Mouse (Mus musculus) B cell, adult 2 months (primary cell): ENCODE measurements around the gene Ppp2r5a.
A peak's percentile ranks its signal among the peaks of the same experiment; 100 is the strongest.

Experiments
- DNase-seq, 2 experiments: peaks; one replicate each; pipeline ENCODE4 v3.0.0; 2022

Ppp2r5a gene

DNA sequence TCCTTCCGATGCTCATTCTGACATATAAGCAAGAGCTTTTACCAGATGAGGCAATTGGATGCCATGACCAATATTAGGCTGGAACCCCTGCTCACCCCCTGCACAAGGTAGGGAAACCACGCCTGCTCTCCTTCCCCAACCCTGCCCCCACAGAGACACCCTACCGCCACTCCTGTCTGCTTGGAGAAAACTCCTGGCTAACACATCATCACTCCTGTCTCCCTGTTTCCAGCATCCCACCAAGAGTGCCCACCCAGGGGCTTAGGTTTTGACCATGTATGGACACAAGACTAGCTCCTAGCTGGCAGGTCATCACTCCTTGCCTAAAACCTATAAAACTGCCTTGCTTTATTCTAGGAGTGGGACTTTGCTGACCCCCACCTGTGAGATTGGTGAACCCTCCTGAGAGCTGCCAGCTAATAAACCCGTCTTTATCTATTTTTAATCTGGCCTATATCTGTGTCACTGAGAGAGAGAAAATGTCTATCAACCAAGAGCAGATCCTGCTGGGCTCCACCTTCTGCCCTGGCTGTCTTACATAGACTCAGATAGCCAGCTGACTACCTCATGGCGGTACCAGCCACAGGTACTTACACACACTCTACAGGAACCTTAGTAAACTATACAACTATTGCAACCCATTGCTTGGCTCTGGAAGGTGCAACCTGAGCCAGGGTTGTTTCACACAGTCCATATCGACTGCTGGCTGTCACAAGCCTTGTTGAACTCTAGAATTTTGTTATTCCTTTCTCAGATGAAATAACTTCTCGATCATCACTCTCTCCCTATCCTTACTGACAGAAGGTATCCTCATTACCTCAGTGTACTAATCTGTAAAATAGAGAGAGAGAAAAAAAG is 78.1 kb downstream of the Ppp2r5a start:
- DNase-seq, result no peak

DNA sequence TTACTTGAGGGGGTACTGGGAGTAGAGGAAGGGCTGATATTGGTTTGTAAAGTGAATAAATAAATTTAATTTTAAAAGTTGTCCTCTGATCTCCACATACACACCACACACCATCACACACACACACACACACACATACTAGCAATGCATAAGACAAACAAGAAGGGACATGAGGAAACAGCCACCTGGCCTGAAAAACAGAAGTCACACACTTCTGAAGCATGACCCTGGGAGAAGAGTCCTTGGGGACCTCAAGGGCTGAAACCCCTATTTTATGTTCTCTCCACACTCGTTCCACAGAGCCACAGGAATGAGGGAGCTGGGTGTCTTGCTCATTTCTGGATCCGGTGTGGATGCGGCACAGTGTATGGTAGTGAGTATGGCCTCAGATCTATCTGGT is 79.7 kb downstream of the Ppp2r5a start:
- peak; percentile 61 to 66 for DNase-seq

DNA sequence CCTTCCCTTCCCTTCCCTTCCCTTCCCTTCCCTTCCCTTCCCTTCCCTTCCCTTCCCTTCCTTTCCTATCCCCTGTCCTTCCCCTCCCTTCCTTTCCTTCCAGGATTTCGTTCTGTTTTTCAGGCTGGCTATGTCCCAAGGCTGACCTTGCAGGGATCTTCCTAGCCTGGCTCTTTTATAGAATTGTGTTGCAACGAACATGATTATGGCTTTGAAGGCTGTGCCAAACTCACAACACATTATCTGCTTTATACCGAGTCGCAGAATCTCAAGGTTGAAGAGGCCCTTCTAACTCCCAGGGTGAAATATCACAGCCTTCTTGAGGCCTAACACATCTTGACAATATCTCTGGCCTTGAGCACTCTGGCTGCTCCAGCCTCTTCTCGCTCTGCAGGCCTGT is 84.4 kb downstream of the Ppp2r5a start:
- no peak for DNase-seq

DNA sequence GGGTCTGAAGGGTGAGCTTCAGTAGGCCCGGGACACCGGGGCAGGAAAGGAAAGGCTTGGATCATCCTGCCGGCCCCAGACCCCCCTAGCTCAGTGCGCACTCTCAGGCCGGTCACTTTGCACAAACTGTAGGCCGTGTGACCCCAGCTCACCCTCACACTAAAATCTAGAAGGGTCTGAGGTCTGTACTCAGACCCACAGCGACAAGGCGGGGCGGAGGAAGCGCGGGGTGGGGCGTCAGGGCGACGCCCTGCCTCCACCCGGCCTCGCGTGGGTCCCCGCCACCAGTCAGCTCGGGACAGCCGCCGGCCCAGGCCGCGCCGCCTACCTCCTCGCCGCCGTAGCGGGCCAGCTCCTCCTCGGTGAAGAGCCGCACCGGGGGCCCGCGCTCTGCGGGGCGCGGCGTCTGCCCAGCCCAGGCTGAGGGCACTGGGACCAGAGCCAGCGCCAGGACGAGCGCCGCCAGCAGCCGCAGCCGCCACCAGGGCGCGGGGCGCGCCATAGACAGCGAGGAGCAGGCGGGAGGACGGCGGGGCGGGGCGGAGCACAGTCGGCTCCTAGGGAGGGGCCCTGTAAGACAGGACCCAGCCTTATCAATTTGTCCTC is 85.4 kb downstream of the Ppp2r5a start, which contains the start of gene Nenf:
Nenf (minus strand) TSS at position 604 of the 606 bp plus-strand sequence.
- peak; percentile 82 to 86 for DNase-seq

- DNase-seq, result no peak
These were observed 86.3 kb downstream of the Ppp2r5a start for GRCm38 (mm10) chr1:191316818-191317217.

DNA sequence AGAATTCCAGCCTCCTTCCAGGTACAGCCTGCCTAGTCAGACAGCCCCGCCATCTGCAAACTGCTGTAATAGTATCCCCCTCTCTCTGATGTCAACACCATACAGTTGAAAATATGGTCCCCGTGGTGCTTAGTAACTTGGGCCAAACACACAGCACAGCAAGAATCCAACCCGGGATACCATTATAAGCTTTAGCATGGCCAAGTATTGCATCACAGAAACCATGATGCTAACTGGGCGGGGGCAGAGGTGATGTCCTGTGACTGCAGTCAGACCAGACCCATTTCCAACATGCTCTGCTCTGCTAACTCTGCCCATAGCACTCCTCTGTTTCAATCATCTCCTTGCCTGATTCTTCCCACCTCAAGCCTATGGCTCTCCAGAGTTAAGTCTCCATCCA is 89.1 kb downstream of the Ppp2r5a start:
- DNase-seq, result peak; percentile 9 to 14

DNA sequence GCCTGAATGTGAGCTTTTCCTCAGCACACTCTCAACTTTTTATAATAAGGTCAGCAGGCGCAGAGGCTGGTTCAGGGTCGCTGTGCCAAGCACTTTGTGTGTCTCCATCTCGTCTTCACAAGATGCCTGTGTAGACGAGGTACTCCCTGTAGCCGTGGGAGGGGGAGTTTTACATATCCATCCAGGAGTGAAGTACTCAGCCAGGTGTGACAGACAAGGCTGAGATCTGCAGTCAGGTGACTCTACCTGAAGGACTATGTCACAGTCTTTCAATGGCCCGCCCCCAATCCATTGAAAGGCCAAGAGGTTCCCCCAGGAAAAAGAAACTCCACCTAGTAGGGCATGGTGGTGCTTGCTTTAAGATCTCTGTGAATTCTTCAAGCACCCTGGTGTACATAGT is 89.9 kb downstream of the Ppp2r5a start:
- peak in 1 of 2 experiments; percentile 19 for DNase-seq

DNA sequence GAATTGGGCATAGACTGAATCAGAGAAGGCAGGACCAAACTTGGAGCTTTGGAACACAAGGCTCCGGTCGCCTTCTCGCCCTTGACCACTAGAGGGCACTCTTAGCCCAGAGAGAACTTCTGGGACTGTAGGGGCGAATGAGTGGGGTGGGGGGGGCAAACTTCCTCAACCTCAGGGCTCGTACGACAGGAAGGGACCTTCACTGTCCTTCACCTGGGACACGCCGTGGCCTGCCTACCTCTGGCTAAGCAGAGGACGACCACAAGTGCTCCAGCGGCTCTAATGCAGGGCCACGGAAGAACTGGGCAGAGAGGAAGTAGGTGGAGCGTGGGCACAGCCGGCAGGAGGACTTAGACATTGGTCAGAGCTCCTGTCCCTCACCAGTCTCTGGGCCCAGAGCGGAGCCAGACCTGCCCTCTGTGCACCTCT is 90.5 kb downstream of the Ppp2r5a start:
- peak; percentile 86 to 87 for DNase-seq

- no peak for DNase-seq
These were observed 91.7 kb downstream of the Ppp2r5a start for GRCm38 (mm10) chr1:191311296-191311898.

DNA sequence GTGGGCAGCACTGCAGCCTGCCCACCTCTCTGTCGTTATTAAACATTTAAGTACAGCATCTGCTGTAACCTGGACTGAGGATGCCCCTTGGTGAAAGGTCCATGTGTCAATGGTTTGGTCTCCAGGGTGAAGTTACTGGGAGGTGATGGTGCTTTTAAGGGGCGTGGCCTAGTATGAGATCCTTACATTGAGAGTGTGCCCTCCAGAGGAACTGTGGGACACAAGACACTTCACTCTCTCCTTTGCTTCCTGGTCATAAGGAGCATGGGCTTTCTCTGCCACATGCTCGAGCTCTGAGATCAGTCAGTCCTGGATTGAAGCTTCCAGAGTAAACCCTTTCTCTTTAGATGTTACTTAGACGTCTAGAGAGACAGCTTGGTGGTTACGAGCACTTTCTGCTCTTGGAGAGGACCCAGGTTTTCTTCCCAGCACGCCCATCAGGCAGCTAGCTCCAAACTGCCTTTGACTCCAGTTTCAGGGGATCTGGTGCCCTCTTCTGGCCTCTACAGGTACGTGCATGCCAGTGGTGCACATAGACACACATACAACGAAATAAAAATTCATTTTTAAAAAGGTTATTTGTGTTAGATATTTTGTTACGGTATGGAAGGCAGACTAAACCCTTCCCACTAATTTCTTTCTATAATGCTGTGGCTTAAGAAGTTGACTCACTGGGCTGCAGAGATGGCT is 95.2 kb downstream of the Ppp2r5a start:
- DNase-seq, result peak; percentile 24 to 34

- DNase-seq, result no peak
These were observed 96.8 kb downstream of the Ppp2r5a start for GRCm38 (mm10) chr1:191306316-191306715.

- DNase-seq, result peak; percentile 41 to 50
These were observed 97.5 kb downstream of the Ppp2r5a start for GRCm38 (mm10) chr1:191305610-191306009.

- DNase-seq, result no peak
These were observed 98.9 kb downstream of the Ppp2r5a start for GRCm38 (mm10) chr1:191304216-191304615.

DNA sequence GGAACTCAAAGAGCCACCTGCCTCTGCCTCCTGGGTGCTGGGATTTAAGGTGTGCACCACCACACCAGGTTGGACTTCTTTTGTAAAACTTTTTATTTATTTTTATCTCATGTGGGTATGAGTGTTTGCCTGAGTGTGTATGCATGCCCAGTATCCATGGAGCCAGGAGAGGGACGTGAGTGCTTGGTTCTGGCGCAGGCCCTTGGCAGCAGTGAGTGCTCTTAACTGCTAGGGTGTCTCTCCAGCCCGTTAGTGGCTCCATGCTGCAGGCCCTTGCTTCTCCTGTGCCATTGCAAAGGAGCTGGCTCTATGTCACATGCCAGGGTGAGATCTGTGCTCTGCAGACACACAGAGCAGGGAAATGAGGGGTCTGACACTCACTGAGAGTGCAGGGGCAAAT is 99.3 kb downstream of the Ppp2r5a start:
- DNase-seq, result no peak
